Mouse (Mus musculus): ENCODE data around the gene Fam110a.

Fam110a gene

GRCm38 (mm10) chr2:151969396-151969795 is 10.6 kb downstream of the Fam110a start:
- peak in 1 of 2 experiments; percentile 64 for DNase-seq

GRCm38 (mm10) chr2:151968986-151969385 is 11.0 kb downstream of the Fam110a start:
- peak in 1 of 2 experiments; percentile 25 for DNase-seq

- peak; percentile 70 to 73 for DNase-seq
These were observed 11.6 kb downstream of the Fam110a start for GRCm38 (mm10) chr2:151968451-151968850.

- no peak for DNase-seq
These were observed 12.2 kb downstream of the Fam110a start for GRCm38 (mm10) chr2:151967792-151968191.

GRCm38 (mm10) chr2:151967176-151967750 is 12.8 kb downstream of the Fam110a start:
- peak in 1 of 2 experiments; percentile 17 for DNase-seq

GRCm38 (mm10) chr2:151964052-151964451 is 16.0 kb downstream of the Fam110a start:
- peak in 1 of 2 experiments; percentile 27 for DNase-seq

GRCm38 (mm10) chr2:151963319-151963718 is 16.7 kb downstream of the Fam110a start:
- DNase-seq: peak in 1 of 2 experiments; percentile 22

- DNase-seq: peak; percentile 80 to 86
These were observed 17.5 kb downstream of the Fam110a start for GRCm38 (mm10) chr2:151962474-151962873.

- no peak for DNase-seq
These were observed 18.5 kb downstream of the Fam110a start for GRCm38 (mm10) chr2:151961284-151962196.

GRCm38 (mm10) chr2:151959274-151959673 is 20.7 kb downstream of the Fam110a start:
- peak in 1 of 2 experiments; percentile 55 for DNase-seq

GRCm38 (mm10) chr2:151956500-151957137 is 23.4 kb downstream of the Fam110a start:
- DNase-seq: no peak

GRCm38 (mm10) chr2:151953665-151954064 is 26.4 kb downstream of the Fam110a start:
- DNase-seq: no peak

- DNase-seq: no peak
These were observed 30.8 kb downstream of the Fam110a start for GRCm38 (mm10) chr2:151949082-151949774.

- DNase-seq: no peak
These were observed 31.7 kb downstream of the Fam110a start for GRCm38 (mm10) chr2:151948311-151948710.

- DNase-seq: no peak
These were observed 32.4 kb downstream of the Fam110a start for GRCm38 (mm10) chr2:151947617-151948016.

GRCm38 (mm10) chr2:151944106-151944505 is 35.9 kb downstream of the Fam110a start:
- no peak for DNase-seq

GRCm38 (mm10) chr2:151941269-151941668 is 38.8 kb downstream of the Fam110a start:
- peak; percentile 59 to 72 for DNase-seq

- no peak for DNase-seq
These were observed 40.2 kb downstream of the Fam110a start for GRCm38 (mm10) chr2:151939651-151940420.

GRCm38 (mm10) chr2:151938780-151939200 is 41.2 kb downstream of the Fam110a start:
- DNase-seq: peak in 1 of 2 experiments; percentile 34

GRCm38 (mm10) chr2:151937893-151938292 is 42.1 kb downstream of the Fam110a start:
- peak in 1 of 2 experiments; percentile 38 for DNase-seq

GRCm38 (mm10) chr2:151930389-151931074 is 49.5 kb downstream of the Fam110a start:
- DNase-seq: peak; percentile 84 to 90
